9 mouse cellular contexts compared by ENCODE assay signal in the genomic region with DNA sequence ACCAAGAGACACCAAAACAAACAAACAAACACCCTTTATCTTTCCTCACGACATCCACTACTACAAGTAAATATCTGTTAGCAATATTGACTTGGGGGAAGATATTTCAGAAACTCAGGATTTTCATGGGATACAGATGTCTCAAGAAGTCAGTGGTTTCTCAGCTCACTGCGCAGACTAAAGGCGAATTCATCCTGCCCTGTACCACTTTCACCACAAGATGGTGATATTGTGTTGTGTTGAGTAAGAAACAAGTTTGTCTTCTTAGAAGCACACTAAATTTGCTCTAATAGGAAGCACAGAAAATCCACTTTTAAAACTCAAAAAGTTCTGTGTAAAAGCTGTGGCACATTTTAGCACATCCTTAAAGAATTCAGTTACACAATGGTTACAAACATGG.
DNase-seq lines count a peak whose midpoint lies in the region; ATAC-seq and TF ChIP-seq lines count a peak whose summit lies in the region.
"Had no signal": no experiment of that assay in that cellular context is flagged by ENCODE, and none has a peak within 500 bp of the region (broad histone marks: within the 10 kb centered on the region; RNA-seq: fewer than 3 reads in every experiment).

No protein-coding gene starts in this region.

- no peak overlapping the region for H3K4me3 ChIP-seq in MEL (ENCODE audit: control insufficient read depth in 1 of 2, insufficient read depth in 1 of 2, low read depth in 2 of 2, low read length in 2 of 2)
- no peak overlapping the region for H3K4me3 ChIP-seq in embryonic facial prominence, embryonic 11.5 days (ENCODE audit: low read depth, low read length)
- no peak overlapping the region for H3K4me3 ChIP-seq in midbrain, embryonic 15.5 days
- H3K4me3 ChIP-seq: hindbrain, embryonic 15.5 days had no signal

- 15% methylated on average over 3 of the region's 3 CpGs for WGBS in embryonic facial prominence, embryonic 11.5 days
- 12% methylated on average over 3 of the region's 3 CpGs for WGBS in midbrain, embryonic 15.5 days

- no peak for ATAC-seq in embryonic facial prominence, embryonic 11.5 days (replicated peaks; ENCODE audit: insufficient number of reproducible peaks, low FRiP score, low TSS enrichment, low read depth)
- peak; percentile 88 for ATAC-seq in midbrain, embryonic 15.5 days (replicated peaks)
- ATAC-seq in CD4-positive, CD25-positive, alpha-beta regulatory T cell, adult 4 months, result no peak

- H3K4me2 ChIP-seq in embryonic facial prominence, embryonic 11.5 days (ENCODE audit: low read depth, low read length), result no peak overlapping the region
- no peak overlapping the region for H3K4me2 ChIP-seq in midbrain, embryonic 15.5 days
- H3K4me2 ChIP-seq: hindbrain, embryonic 15.5 days had no signal

- DNase-seq in heart, postnatal 4 days, result peak; percentile 27
- no peak for DNase-seq in heart, adult 8-10 months (ENCODE audit: low spot score)
- DNase-seq in MEL (ENCODE audit: low read depth, low spot score), result peak; percentile 10
- DNase-seq in embryonic facial prominence, embryonic 11.5 days (ENCODE audit: low spot score), result peak; percentile 81
- peak; percentile 8 to 52 for DNase-seq in kidney, postnatal 36 days
- DNase-seq in gastrocnemius, adult 8-10 months (ENCODE audit: low spot score in 2 of 2), result no peak

- no peaks in the 10 kb centered on the region for H3K79me2 ChIP-seq in MEL (ENCODE audit: control insufficient read depth, insufficient read depth, low read length, poor library complexity)

- TF ChIP-seq CTCF in MEL (IDR thresholded peaks at IDR 0.05 in 2 of 3, conservative IDR thresholded peaks at IDR 0.05 in 1 of 3; ENCODE audit: control insufficient read depth in 1 of 3, insufficient read depth in 1 of 3, low read depth in 2 of 3, low read length in 3 of 3, poor library complexity in 1 of 3, severe bottlenecking in 1 of 3), result peak in 1 of 3 experiments; percentile 23; a peak in 1 of 6 replicates

- H3K27ac ChIP-seq in MEL (ENCODE audit: control insufficient read depth, low read depth, low read length), result no peak overlapping the region
- no peak overlapping the region for H3K27ac ChIP-seq in embryonic facial prominence, embryonic 11.5 days (replicated peaks; ENCODE audit: low read depth, low read length)
- H3K27ac ChIP-seq in midbrain, embryonic 15.5 days, result no peak overlapping the region
- H3K27ac ChIP-seq: hindbrain, embryonic 15.5 days had no signal

- no peak for TF ChIP-seq POLR2A in MEL (IDR thresholded peaks at IDR 0.05; ENCODE audit: control insufficient read depth in 1 of 2, insufficient read depth in 1 of 2, low read depth in 1 of 2, low read length in 2 of 2, poor library complexity in 1 of 2)

- no peaks in the 10 kb centered on the region for H3K36me3 ChIP-seq in MEL (ENCODE audit: control insufficient read depth in 1 of 2, insufficient read depth in 2 of 2, low read length in 2 of 2)
- H3K36me3 ChIP-seq in embryonic facial prominence, embryonic 11.5 days (replicated peaks; ENCODE audit: control insufficient read depth, insufficient read depth, low read depth, low read length), result no peaks in the 10 kb centered on the region
- no peaks in the 10 kb centered on the region for H3K36me3 ChIP-seq in midbrain, embryonic 15.5 days (replicated peaks)
- H3K36me3 ChIP-seq: hindbrain, embryonic 15.5 days had no signal

- H3K9me3 ChIP-seq in MEL (replicated peaks; ENCODE audit: insufficient read depth, low read length), result no peaks in the 10 kb centered on the region
- H3K9me3 ChIP-seq in embryonic facial prominence, embryonic 11.5 days (replicated peaks; ENCODE audit: control insufficient read depth, low read length), result no peaks in the 10 kb centered on the region
- H3K9me3 ChIP-seq in midbrain, embryonic 15.5 days, result no peaks in the 10 kb centered on the region
- H3K9me3 ChIP-seq: hindbrain, embryonic 15.5 days had no signal

- TF ChIP-seq RAD21 in MEL (IDR thresholded peaks at IDR 0.05; ENCODE audit: low read depth, low read length), result peak; percentile 19

- TF ChIP-seq EP300 in MEL (IDR thresholded peaks at IDR 0.05; ENCODE audit: low read depth in 1 of 2, low read length in 2 of 2), result no peak

- H3K9ac ChIP-seq in MEL (ENCODE audit: control insufficient read depth, low read depth, low read length, poor library complexity, severe bottlenecking), result no peak overlapping the region
- no peak overlapping the region for H3K9ac ChIP-seq in embryonic facial prominence, embryonic 11.5 days (replicated peaks; ENCODE audit: low read length)
- no peak overlapping the region for H3K9ac ChIP-seq in midbrain, embryonic 15.5 days
- H3K9ac ChIP-seq: hindbrain, embryonic 15.5 days had no signal

- no peaks in the 10 kb centered on the region for H3K27me3 ChIP-seq in MEL (ENCODE audit: control insufficient read depth in 1 of 2, insufficient read depth in 2 of 2, low read length in 2 of 2)
- no peaks in the 10 kb centered on the region for H3K27me3 ChIP-seq in embryonic facial prominence, embryonic 11.5 days (ENCODE audit: control insufficient read depth, insufficient read depth, low read length)
- no peaks in the 10 kb centered on the region for H3K27me3 ChIP-seq in midbrain, embryonic 15.5 days (replicated peaks)
- H3K27me3 ChIP-seq: hindbrain, embryonic 15.5 days had no signal

- no peaks in the 10 kb centered on the region for H3K4me1 ChIP-seq in MEL (ENCODE audit: control insufficient read depth in 1 of 2, insufficient read depth in 2 of 2, low read length in 2 of 2)
- no peaks in the 10 kb centered on the region for H3K4me1 ChIP-seq in embryonic facial prominence, embryonic 11.5 days (ENCODE audit: control insufficient read depth, insufficient read depth, low read length)
- no peaks in the 10 kb centered on the region for H3K4me1 ChIP-seq in midbrain, embryonic 15.5 days
- H3K4me1 ChIP-seq: hindbrain, embryonic 15.5 days had no signal

TF ChIP-seq in MEL, 35 proteins besides CTCF, POLR2A, EP300 and RAD21:
- no peak for TF ChIP-seq USF2 (IDR thresholded peaks at IDR 0.05; ENCODE audit: borderline replicate concordance in 1 of 2, insufficient read depth in 1 of 2, low read depth in 1 of 2, low read length in 2 of 2)
- TF ChIP-seq CHD1 (IDR thresholded peaks at IDR 0.05; ENCODE audit: low read depth, low read length), result no peak
- peak; percentile 27; the same call in 1 of the 2 replicates for TF ChIP-seq SMC3 (IDR thresholded peaks at IDR 0.05; ENCODE audit: low read depth, low read length)
- TF ChIP-seq NELFE (IDR thresholded peaks at IDR 0.05; ENCODE audit: low read depth, low read length), result no peak

Comparison
In these comparisons a context has a peak if more than half of its experiments do, and no peak if none do; other contexts are left out.
1. DNase-seq: peak in heart, postnatal 4 days (single experiment), MEL (single experiment), embryonic facial prominence, embryonic 11.5 days (single experiment) and kidney, postnatal 36 days (2 of 2); none in heart, adult 8-10 months (single experiment) and gastrocnemius, adult 8-10 months (0 of 2).